Mouse (Mus musculus) megakaryocyte-erythroid progenitor cell, adult 5-6 weeks (primary cell): ENCODE results near the gene Chrm2. TPM values are rescaled to one million over a fixed set of nuclear protein-coding genes. Genes with fewer than 3 reads are reported as not detected.

Experiments used
- ATAC-seq: replicated peaks from 2 replicates; pipeline ENCODE4 v1.8.0; 2016; ENCODE audit warnings: mild to moderate bottlenecking, inconsistent platforms; ENCODE audit not compliant: severe bottlenecking, poor library complexity, low FRiP score, low TSS enrichment
- total RNA-seq, 2 experiments: library from RNA; stranded (forward) in 1 of 2; stranded (reverse) in 1 of 2; fragments of 200-1000, 215-1000 nt in 1 of 2; fragments of >200 nt in 1 of 2; fragmentation: Nextera tagmentation in 1 of 2; gene quantifications; 2 replicates each; pipeline ENCODE4 v1.2.3; 2014 to 2017

The Chrm2 gene
- total RNA-seq, 2 experiments from 2014 or later = not detected

- ATAC-seq = no peak
Measured at GRCm38 (mm10) chr6:36508469-36508868, 120.6 kb downstream of the Chrm2 start.

GRCm38 (mm10) chr6:36516508-36516907 lies 128.6 kb downstream of the Chrm2 start:
- ATAC-seq = no peak

GRCm38 (mm10) chr6:36517242-36517641 lies 129.4 kb downstream of the Chrm2 start:
- ATAC-seq = no peak

GRCm38 (mm10) chr6:36523599-36523998 lies 135.7 kb downstream of the Chrm2 start:
- no peak for ATAC-seq

- ATAC-seq = no peak
Measured at GRCm38 (mm10) chr6:36528509-36528908, 140.6 kb downstream of the Chrm2 start.

GRCm38 (mm10) chr6:36541247-36541646 lies 153.4 kb downstream of the Chrm2 start:
- ATAC-seq = no peak

- no peak for ATAC-seq
Measured at GRCm38 (mm10) chr6:36566886-36567285, 179.0 kb downstream of the Chrm2 start.
